Mouse (Mus musculus): ENCODE results near the gene Pccb.

Gene Pccb

GRCm38 (mm10) chr9:101045710-101046338 is 11.1 kb upstream of the Pccb start:
- no peak for DNase-seq (ENCODE audit: low spot score in 2 of 2)

- no peak for DNase-seq (ENCODE audit: low spot score in 2 of 2)
Observed at GRCm38 (mm10) chr9:101042249-101042648, 7.6 kb upstream of the Pccb start.

GRCm38 (mm10) chr9:101041508-101041907 is 6.8 kb upstream of the Pccb start:
- DNase-seq (ENCODE audit: low spot score in 2 of 2): no peak

GRCm38 (mm10) chr9:101038634-101039033 is 3.9 kb upstream of the Pccb start:
- DNase-seq (ENCODE audit: low spot score in 2 of 2): no peak

- DNase-seq (ENCODE audit: low spot score in 2 of 2): no peak
Observed at GRCm38 (mm10) chr9:101037396-101037795, 2.7 kb upstream of the Pccb start.

- no peak for DNase-seq (ENCODE audit: low spot score in 2 of 2)
Observed at GRCm38 (mm10) chr9:101036876-101037275, 2.2 kb upstream of the Pccb start.

GRCm38 (mm10) chr9:101035836-101036596 is 1.3 kb upstream of the Pccb start:
- no peak for DNase-seq (ENCODE audit: low spot score in 2 of 2)

- no peak for DNase-seq (ENCODE audit: low spot score in 2 of 2)
Observed at GRCm38 (mm10) chr9:101033761-101034447, 794 bp downstream of the Pccb start.

GRCm38 (mm10) chr9:101018768-101019167 is 15.9 kb downstream of the Pccb start:
- no peak for DNase-seq (ENCODE audit: low spot score in 2 of 2)

- DNase-seq (ENCODE audit: low spot score in 2 of 2): no peak
Observed at GRCm38 (mm10) chr9:101017734-101018516, 16.8 kb downstream of the Pccb start.

- DNase-seq (ENCODE audit: low spot score in 2 of 2): no peak
Observed at GRCm38 (mm10) chr9:101015324-101015723, 19.4 kb downstream of the Pccb start.

GRCm38 (mm10) chr9:101012433-101012832 is 22.3 kb downstream of the Pccb start:
- DNase-seq (ENCODE audit: low spot score in 2 of 2): no peak

GRCm38 (mm10) chr9:101005866-101006265 is 28.8 kb downstream of the Pccb start:
- DNase-seq (ENCODE audit: low spot score in 2 of 2): no peak

- no peak for DNase-seq (ENCODE audit: low spot score in 2 of 2)
Observed at GRCm38 (mm10) chr9:101003302-101003701, 31.4 kb downstream of the Pccb start.

- DNase-seq (ENCODE audit: low spot score in 2 of 2): no peak
Observed at GRCm38 (mm10) chr9:101002841-101003240, 31.9 kb downstream of the Pccb start.

GRCm38 (mm10) chr9:101002053-101002452 is 32.6 kb downstream of the Pccb start:
- no peak for DNase-seq (ENCODE audit: low spot score in 2 of 2)

GRCm38 (mm10) chr9:100997138-100997537 is 37.6 kb downstream of the Pccb start:
- DNase-seq (ENCODE audit: low spot score in 2 of 2): no peak

- DNase-seq (ENCODE audit: low spot score in 2 of 2): no peak
Observed at GRCm38 (mm10) chr9:100993937-100994336, 40.8 kb downstream of the Pccb start.

GRCm38 (mm10) chr9:100992191-100992590 is 42.5 kb downstream of the Pccb start:
- no peak for DNase-seq (ENCODE audit: low spot score in 2 of 2)

GRCm38 (mm10) chr9:100991321-100991720 is 43.4 kb downstream of the Pccb start:
- DNase-seq (ENCODE audit: low spot score in 2 of 2): no peak

- no peak for DNase-seq (ENCODE audit: low spot score in 2 of 2)
Observed at GRCm38 (mm10) chr9:100990609-100991008, 44.1 kb downstream of the Pccb start.

GRCm38 (mm10) chr9:100987850-100988249 is 46.8 kb downstream of the Pccb start:
- DNase-seq (ENCODE audit: low spot score in 2 of 2): no peak
